Mouse (Mus musculus) common myeloid progenitor, adult 5-6 weeks (primary cell): Measurements from ENCODE around the gene Akap2. TPM values are rescaled to one million over a fixed set of nuclear protein-coding genes. Genes with fewer than 3 reads are reported as not detected.

Experiments used
- ATAC-seq: replicated peaks from 2 replicates; pipeline ENCODE4 v1.8.0; 2016; ENCODE audit warnings: low read depth, mild to moderate bottlenecking, moderate TSS enrichment, inconsistent platforms; ENCODE audit not compliant: poor library complexity, severe bottlenecking
- total RNA-seq: library from RNA; stranded (forward); fragments of 200-1000, 187-1606 nt; gene quantifications from 2 replicates; pipeline ENCODE4 v1.2.3, GENCODE M21; 2017

Gene Akap2
- total RNA-seq = 2.2 TPM in 1 of 2 replicates, not detected in the other

- ATAC-seq = no peak
Observed at GRCm38 (mm10) chr4:57717354-57717753, at the start of gene Akap2. Gene Akap2, plus strand, starts transcription at chr4:57717657.

GRCm38 (mm10) chr4:57670813-57671469 is 46.5 kb upstream of the Akap2 start:
- no peak for ATAC-seq

- ATAC-seq = no peak
Observed at GRCm38 (mm10) chr4:57672541-57672940, 44.9 kb upstream of the Akap2 start.

GRCm38 (mm10) chr4:57672996-57673906 is 44.2 kb upstream of the Akap2 start:
- ATAC-seq = peak; percentile 84

- no peak for ATAC-seq
Observed at GRCm38 (mm10) chr4:57674351-57674750, 43.1 kb upstream of the Akap2 start.

- ATAC-seq = peak; percentile 73
Observed at GRCm38 (mm10) chr4:57675387-57675786, 42.1 kb upstream of the Akap2 start.

GRCm38 (mm10) chr4:57677916-57678315 is 39.5 kb upstream of the Akap2 start:
- ATAC-seq = no peak

- no peak for ATAC-seq
Observed at GRCm38 (mm10) chr4:57678991-57679457, 38.4 kb upstream of the Akap2 start.

GRCm38 (mm10) chr4:57680186-57680585 is 37.3 kb upstream of the Akap2 start:
- no peak for ATAC-seq

DNA sequence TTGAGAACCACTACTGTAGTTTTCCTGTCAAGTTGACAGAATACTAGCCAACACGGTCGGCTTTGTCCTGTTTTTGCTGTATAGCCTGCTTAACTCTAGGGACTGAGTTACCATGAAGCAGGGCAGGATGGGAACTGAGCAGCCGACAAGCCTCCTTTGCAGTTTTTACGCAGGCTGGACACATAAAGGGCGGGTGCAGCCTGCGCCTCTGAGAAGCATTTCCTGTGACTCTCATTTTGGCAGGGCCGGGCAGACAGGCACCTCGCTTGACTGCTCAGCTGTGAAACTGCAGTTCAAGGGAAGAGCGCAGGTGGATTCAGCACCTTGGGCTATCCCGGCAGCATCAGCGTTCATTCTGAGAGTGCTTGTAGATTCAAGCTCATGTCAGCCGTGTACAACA is 35.9 kb upstream of the Akap2 start:
- no peak for ATAC-seq

DNA sequence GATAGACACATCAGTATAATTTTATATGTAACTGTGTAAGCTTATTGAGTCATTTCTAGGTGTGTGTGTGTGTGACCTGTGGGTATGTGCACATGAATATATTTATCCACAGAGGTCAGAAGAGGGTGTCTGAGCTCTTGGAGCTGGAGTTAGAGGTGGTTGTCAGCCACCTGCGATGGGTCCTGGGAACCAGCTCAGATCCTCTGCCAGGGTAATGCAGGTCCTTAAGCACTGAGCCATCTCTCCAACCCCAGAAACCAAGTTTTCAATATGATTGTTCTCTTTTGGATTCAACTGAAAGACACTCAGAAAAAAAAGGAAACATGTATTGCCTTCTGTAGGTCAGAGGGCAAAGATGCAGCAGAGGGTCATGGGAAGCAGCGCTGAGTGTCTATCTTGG is 35.1 kb upstream of the Akap2 start:
- no peak for ATAC-seq

GRCm38 (mm10) chr4:57682944-57683343 is 34.5 kb upstream of the Akap2 start:
- ATAC-seq = no peak

DNA sequence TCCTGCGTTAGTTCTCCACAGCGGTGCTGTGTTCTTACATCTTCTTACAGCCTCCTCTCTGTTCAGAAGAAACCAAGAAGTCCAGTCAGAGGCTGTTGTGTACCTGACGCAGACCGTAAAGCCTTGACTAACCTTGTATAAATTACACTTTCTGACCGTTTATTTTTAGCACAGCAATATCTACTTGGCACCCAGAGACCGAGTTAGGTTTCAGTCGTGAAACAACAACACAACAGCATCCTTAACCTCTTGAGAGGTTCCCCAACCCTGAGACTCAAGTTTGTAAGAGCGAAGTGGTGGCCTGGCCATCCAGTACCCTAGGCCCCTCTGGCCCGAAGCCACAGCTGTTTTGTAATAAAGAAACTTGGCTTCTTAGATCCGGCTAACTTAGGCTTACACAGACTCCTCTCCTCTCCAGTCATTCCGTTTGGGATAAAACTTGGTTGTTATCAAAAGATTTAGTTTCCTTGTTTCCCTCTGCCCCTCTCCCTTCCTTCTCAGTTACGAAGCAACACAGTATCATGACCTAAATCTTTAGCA is 32.7 kb upstream of the Akap2 start:
- ATAC-seq = no peak

DNA sequence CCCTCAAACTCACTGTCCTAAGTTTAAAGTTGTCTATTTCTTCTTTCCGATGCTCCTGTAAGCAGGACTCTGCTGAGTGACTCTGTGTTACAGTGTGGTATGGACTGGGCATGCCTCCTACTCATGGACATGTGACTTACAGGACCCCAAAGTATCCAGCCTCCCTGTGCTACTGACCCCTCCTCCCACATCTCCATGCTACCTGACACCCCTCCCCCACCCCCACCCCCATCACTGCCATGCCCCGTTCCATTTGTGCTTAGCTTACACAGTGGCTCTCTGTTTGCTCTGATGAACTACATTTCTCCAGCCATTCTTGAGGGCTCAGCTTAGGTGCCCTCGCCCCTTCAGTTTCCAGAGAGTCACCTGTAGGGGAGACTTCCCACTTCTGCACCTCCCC is 30.7 kb upstream of the Akap2 start:
- ATAC-seq = no peak

GRCm38 (mm10) chr4:57687583-57687982 is 29.9 kb upstream of the Akap2 start:
- ATAC-seq = no peak

- ATAC-seq = no peak
Observed at GRCm38 (mm10) chr4:57688131-57688530, 29.3 kb upstream of the Akap2 start.

GRCm38 (mm10) chr4:57690001-57690400 is 27.5 kb upstream of the Akap2 start:
- ATAC-seq = no peak

DNA sequence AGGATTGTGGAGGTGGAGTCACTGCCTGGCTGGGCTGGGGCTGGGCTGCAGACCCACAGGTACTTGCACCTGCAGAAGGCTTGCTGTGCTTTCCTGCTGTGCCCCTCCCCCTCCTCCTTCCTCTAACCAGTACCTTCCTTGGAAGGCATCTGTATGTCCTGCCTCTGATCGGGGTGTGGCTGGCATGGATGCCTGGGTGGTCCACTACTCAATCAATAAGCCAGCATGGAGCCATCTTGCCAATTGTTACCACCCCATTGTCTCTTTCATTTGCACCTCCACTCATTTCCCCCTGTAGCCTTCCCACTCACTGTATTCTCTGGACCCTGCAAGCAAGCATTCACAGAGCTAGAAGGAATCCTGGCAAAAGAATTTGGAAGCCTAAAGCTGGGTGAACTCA is 26.7 kb upstream of the Akap2 start:
- no peak for ATAC-seq

DNA sequence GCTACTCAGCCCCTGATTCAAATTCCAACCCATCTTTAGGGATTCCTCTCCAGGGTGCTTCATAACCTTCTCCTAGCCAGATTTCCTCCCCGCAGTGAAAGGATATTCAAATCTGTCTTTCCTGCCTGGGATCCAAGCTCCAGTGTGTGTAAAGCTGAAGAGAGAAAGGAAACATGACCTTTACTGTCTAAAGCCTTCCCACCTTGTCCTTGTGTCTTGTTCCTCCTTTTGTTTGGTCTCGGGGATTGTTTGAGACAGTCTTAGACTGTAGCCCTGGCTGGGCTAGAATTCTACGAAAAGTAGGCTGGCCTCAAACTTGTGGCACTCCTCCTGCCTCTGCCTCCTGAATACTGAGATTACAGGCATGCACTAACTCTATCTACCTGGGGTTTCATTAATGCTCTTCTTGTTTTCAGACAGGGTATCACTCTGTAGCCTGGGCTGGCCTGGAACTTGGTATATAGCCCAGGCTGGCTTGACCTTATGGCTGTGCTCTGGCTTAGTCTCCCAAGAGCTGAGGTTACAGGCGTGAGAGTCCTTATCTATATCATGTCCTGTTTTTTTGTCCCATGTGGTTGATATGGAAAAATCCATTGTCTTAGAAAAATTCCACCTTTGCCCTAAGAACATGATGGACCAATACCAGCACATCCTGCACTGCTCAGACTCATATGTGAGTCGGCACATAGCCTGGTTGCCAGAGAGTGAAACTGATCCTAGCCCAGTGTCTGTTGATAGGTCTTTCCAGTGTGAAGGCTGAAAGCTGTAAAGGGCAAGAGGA is 22.9 kb upstream of the Akap2 start:
- no peak for ATAC-seq

DNA sequence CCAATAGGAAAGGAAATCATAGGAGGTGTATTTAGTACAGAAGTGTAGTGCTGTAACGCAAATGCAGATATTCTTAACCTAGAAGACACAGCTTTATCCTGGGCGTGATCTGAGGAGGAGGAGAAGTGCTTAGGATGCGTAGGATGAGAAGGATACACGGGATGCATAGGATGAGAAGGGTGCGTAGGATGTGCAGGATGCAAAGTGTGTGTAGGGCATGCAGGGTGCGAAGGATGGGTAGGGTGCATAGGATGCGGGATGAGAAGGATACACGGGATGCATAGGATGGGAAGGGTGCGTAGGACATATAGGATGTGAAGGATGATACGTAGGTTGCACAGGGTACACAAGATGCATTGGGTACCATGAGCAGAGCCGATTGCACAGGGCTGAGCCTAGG is 20.5 kb upstream of the Akap2 start:
- ATAC-seq = no peak
